Mouse (Mus musculus) hindbrain, embryonic 15.5 days (tissue): ENCODE data around the gene Uchl1. TPM values are rescaled to one million over a fixed set of nuclear protein-coding genes. Genes with fewer than 3 reads are reported as not detected.

Experiments used
- ATAC-seq: fragments of 200-750 bp; cut with Nextera tagmentation; 2 replicates; pipeline ENCODE4 v1.8.0; 2017; ENCODE audit warnings: low read depth, moderate number of reproducible peaks, moderate TSS enrichment; ENCODE audit not compliant: low FRiP score
- H3K27ac ChIP-seq: fragments of 300-500 bp; sonication (generic); replicated peaks from 2 replicates; pipeline ENCODE4 v1.5.1; 2015; ENCODE audit warnings: mild to moderate bottlenecking, inconsistent platforms
- H3K27me3 ChIP-seq: fragments of 300-500 bp; sonication (generic); 2 replicates; pipeline ENCODE4 v1.6.1; 2015; ENCODE audit warnings: control low read depth, inconsistent platforms
- H3K36me3 ChIP-seq: fragments of 300-500 bp; sonication (generic); 2 replicates; pipeline ENCODE4 v1.6.1; 2015; ENCODE audit warnings: control low read depth, inconsistent platforms
- H3K4me1 ChIP-seq: fragments of 300-500 bp; sonication (generic); replicated peaks from 2 replicates; pipeline ENCODE4 v1.6.1; 2015; ENCODE audit warnings: control low read depth, inconsistent platforms
- H3K4me2 ChIP-seq: fragments of 300-500 bp; sonication (generic); 2 replicates; pipeline ENCODE4 v1.6.1; 2015; ENCODE audit warnings: moderate library complexity, mild to moderate bottlenecking, inconsistent platforms
- H3K4me3 ChIP-seq: fragments of 300-500 bp; sonication (generic); 2 replicates; pipeline ENCODE4 v1.5.1; 2015; ENCODE audit warnings: mild to moderate bottlenecking, inconsistent platforms
- H3K9ac ChIP-seq: fragments of 300-500 bp; sonication (generic); 2 replicates; pipeline ENCODE4 v1.6.1; 2015; ENCODE audit warnings: inconsistent platforms
- H3K9me3 ChIP-seq: fragments of 300-500 bp; sonication (generic); 2 replicates; pipeline ENCODE4 v1.6.1; 2016; ENCODE audit warnings: control low read depth, inconsistent platforms
- WGBS: fragments of 180-500 bp; shearing (Covaris S2); methylation state at CpG from one replicate; pipeline ENCODE4 v1.1.7; 2015; 5-methylcytosine and 5-hydroxymethylcytosine counted together
- polyA plus RNA-seq: library from polyadenylated mRNA; unstranded; fragments of >200 nt; fragmentation: Nextera tagmentation; extraction: Ambion mirVana; gene quantifications from 2 replicates; pipeline ENCODE4 v1.2.1, GENCODE M21; 2015

Gene Uchl1
- polyA plus RNA-seq, 1 experiment from 2014 or later, result 1,684 TPM

DNA sequence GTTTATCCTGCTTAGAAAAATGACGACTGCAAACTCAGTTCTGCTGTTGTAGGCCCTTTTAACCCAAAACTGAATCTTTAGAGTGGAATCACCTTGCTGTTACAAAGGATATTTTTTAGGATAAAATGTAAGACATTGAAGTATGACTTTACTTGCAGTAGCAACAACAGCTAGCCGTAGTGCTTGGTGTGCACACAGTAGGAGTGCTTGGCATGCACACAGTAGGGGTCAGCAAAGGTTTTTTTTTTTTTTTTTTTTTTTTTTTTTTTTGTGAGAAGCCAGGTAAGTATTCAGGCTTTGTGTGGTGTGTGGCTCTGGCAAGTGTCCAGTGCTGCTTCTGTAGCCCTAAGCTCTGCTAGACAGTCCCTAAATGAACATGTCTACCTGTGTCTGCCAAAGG, 10.0 kb downstream of the Uchl1 start:
- H3K36me3 ChIP-seq, result peaks cover 82% of the 10 kb centered on the region
- no peaks in the 10 kb centered on the region for H3K27me3 ChIP-seq
- WGBS, result 87% methylated on average over 2 of the region's 2 CpGs
- H3K9me3 ChIP-seq, result no peaks in the 10 kb centered on the region
- H3K9ac ChIP-seq, result no peak overlapping the region
- ATAC-seq, result no peak
- no peak overlapping the region for H3K27ac ChIP-seq
- H3K4me1 ChIP-seq, result peaks cover 2% of the 10 kb centered on the region
- no peak overlapping the region for H3K4me3 ChIP-seq
- no peak overlapping the region for H3K4me2 ChIP-seq

DNA sequence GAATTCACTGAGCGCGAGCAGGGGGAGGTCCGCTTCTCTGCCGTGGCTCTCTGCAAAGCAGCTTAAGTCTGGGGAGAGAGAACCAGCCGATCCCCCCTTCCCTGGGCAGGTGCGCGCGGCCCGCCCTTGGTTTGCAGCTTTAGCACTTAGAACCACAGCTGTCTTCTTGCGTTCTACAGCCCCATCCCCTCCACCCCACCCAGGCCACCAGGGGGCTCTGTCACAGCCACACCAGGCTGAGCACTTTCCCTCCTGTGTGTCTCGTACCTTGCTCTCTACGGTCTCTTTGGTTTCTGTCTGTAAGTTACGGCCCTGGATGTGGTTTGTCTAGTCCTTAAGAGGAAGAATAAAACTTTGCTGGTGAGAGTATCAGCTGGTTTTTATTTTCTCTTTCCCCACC, 11.0 kb downstream of the Uchl1 start:
- no peaks in the 10 kb centered on the region for H3K9me3 ChIP-seq
- no peak for ATAC-seq
- H3K27ac ChIP-seq, result no peak overlapping the region
- H3K36me3 ChIP-seq, result peaks cover 72% of the 10 kb centered on the region
- no peak overlapping the region for H3K4me3 ChIP-seq
- no peaks in the 10 kb centered on the region for H3K27me3 ChIP-seq
- H3K4me2 ChIP-seq, result no peak overlapping the region
- H3K9ac ChIP-seq, result no peak overlapping the region
- WGBS, result 89% methylated on average over 13 of the region's 13 CpGs
- H3K4me1 ChIP-seq, result no peaks in the 10 kb centered on the region

DNA sequence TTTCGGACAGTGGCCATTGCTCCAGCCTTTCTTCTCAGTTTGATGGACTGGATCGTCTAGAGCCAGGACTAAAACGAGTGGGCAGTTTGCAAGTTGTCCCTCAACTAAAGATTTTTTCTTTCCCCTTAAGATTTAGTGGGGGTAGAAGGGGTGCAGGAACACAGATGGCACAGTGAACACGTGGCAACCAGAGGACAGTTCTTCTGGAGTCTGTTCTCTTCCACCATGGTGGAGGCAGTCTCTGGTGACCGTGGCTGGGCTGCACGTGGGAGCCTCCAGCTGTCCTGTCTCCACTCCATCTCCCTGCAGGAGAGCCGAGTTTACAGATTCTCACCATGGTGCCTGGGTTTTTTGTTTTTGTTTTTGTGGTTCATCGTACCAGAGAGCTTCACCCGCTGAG, 11.8 kb downstream of the Uchl1 start:
- Histone ChIP-seq H3K4me2 (no peak overlapping the region), H3K27ac (no peak overlapping the region), H3K9me3 (no peaks in the 10 kb centered on the region), H3K4me3 (no peak overlapping the region), H3K36me3 (peaks cover 64% of the 10 kb centered on the region), H3K9ac (no peak overlapping the region), H3K4me1 (no peaks in the 10 kb centered on the region), H3K27me3 (no peaks in the 10 kb centered on the region)
- ATAC-seq, result no peak
- 80% methylated on average over 9 of the region's 9 CpGs for WGBS

DNA sequence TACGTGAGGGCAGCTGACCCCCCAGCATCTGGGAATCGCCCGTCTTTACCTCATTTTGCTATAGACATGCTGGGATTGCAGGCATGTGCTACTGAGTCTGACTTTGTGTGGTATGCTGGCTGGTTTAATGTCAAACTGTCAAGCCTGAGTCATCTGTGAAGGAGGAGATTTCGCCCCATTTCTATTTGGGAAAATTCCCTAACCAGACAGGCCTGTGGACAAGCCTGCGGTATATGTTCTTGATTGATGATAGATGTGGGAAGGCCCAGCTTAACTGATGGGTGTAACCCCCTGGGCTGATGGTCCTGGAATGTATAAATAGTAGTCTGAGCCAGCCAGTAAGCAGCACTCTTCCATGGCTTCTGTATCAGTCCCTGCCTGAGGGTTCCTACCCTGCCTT, 12.4 kb downstream of the Uchl1 start:
- peaks cover 59% of the 10 kb centered on the region for H3K36me3 ChIP-seq

DNA sequence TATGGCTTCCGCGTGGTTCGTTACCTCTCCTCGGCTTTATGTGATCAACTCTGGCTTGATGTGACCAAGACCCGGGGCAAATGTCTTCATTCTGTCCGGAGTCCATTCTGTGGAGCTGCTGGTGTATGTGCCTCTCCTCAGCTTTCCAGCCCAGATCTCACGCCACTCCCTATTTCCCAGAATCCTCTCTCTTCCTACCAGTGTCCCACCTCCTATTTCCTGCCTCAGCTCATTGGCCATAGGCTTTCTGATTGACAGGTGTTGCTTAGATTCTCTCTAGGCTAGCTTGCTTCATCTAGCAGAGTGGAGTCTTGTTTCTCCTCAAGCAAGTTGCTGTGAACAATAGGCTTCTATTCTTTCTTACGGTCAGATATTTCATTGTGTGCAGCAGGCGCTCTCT, 13.9 kb downstream of the Uchl1 start:
- Histone ChIP-seq H3K27me3 (no peaks in the 10 kb centered on the region), H3K4me1 (no peaks in the 10 kb centered on the region), H3K9ac (no peak overlapping the region), H3K36me3 (peaks cover 44% of the 10 kb centered on the region), H3K4me2 (no peak overlapping the region), H3K9me3 (no peaks in the 10 kb centered on the region), H3K4me3 (no peak overlapping the region), H3K27ac (no peak overlapping the region)
- ATAC-seq, result no peak
- 89% methylated on average over 9 of the region's 9 CpGs for WGBS

More for the DNA sequence above, 12.4 kb downstream of the Uchl1 start:
- H3K4me3 ChIP-seq, result no peak overlapping the region
- no peak overlapping the region for H3K4me2 ChIP-seq
- no peak for ATAC-seq
- H3K4me1 ChIP-seq, result no peaks in the 10 kb centered on the region
- no peaks in the 10 kb centered on the region for H3K9me3 ChIP-seq
- H3K27ac ChIP-seq, result no peak overlapping the region
- H3K27me3 ChIP-seq, result no peaks in the 10 kb centered on the region
- WGBS, result 97% methylated on average over 5 of the region's 5 CpGs
- no peak overlapping the region for H3K9ac ChIP-seq

DNA sequence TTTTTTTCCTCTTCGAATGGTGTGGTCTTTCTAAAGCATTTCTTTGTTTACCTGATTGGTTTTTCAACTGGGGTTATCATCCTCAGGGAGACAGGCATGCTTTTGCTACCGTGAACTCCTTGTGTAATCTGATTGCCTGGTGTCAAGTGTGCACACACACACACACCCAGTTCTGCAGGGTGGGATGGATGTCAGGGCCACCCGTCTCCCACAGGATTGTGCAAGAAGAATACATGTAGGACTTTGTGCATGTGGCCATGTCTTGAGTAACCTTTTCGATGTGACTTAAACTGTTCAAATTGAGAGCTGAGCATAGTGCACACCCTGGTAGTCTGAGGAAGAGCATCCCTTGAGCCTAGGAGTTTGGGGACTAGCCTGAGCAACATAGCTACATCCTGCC, 17.3 kb downstream of the Uchl1 start:
- H3K4me3 ChIP-seq, result no peak overlapping the region
- H3K36me3 ChIP-seq, result peaks cover 14% of the 10 kb centered on the region
- H3K27me3 ChIP-seq, result no peaks in the 10 kb centered on the region
- H3K27ac ChIP-seq, result no peak overlapping the region
- WGBS, result 73% methylated on average over 4 of the region's 4 CpGs
- H3K9me3 ChIP-seq, result no peaks in the 10 kb centered on the region
- no peak overlapping the region for H3K4me2 ChIP-seq
- no peaks in the 10 kb centered on the region for H3K4me1 ChIP-seq
- ATAC-seq, result no peak
- no peak overlapping the region for H3K9ac ChIP-seq

DNA sequence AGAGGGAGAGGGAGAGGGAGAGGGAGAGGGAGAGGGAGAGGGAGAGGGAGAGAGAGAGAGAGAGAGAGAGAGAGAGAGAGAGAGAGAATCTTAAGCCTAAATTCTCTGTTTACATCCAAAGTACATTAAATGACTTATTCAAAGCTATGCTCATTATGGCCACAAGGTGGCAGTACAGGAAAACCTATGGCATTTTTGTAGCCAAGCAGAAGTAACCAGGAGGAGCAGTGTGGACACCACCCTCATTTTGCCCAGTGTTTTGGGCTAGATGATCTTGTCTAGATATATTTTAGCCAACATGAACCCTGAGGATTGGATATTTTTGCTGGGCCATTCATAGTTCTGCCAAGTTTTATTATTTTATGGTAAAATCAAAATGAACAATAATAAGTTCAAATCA, 21.2 kb downstream of the Uchl1 start:
- Histone ChIP-seq H3K9me3 (no peaks in the 10 kb centered on the region), H3K4me3 (no peak overlapping the region), H3K9ac (no peak overlapping the region), H3K27me3 (no peaks in the 10 kb centered on the region), H3K36me3 (no peaks in the 10 kb centered on the region; the same call in 1 of the 2 replicates), H3K4me2 (no peak overlapping the region), H3K27ac (no peak overlapping the region), H3K4me1 (no peaks in the 10 kb centered on the region)
- ATAC-seq, result peak; percentile 42; the same call in 1 of the 2 replicates

DNA sequence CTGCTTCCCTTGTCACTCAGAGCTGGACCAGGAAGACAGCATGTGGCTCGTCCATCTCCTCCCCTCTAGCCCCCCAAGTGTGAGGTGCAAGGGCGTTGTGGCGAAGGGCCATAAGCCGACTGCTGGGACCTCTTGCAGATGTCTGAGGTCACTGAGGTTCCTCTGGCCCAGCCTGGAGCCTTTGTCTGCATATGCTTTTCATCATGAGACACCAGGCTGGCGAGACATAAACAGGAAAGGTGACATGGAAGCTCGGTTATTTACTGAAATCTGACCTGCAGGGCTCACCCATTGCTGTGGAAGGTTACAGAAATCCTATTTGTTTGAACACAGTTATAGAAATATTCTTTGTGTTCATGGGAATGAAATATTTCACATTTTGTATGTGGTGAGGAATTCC, 24.0 kb downstream of the Uchl1 start:
- no peaks in the 10 kb centered on the region for H3K36me3 ChIP-seq
- H3K4me2 ChIP-seq, result no peak overlapping the region
- no peak overlapping the region for H3K27ac ChIP-seq
- 48% methylated on average over 6 of the region's 6 CpGs for WGBS
- ATAC-seq, result no peak
- H3K9ac ChIP-seq, result no peak overlapping the region
- no peaks in the 10 kb centered on the region for H3K27me3 ChIP-seq
- no peaks in the 10 kb centered on the region for H3K4me1 ChIP-seq
- no peaks in the 10 kb centered on the region for H3K9me3 ChIP-seq
- H3K4me3 ChIP-seq, result no peak overlapping the region

DNA sequence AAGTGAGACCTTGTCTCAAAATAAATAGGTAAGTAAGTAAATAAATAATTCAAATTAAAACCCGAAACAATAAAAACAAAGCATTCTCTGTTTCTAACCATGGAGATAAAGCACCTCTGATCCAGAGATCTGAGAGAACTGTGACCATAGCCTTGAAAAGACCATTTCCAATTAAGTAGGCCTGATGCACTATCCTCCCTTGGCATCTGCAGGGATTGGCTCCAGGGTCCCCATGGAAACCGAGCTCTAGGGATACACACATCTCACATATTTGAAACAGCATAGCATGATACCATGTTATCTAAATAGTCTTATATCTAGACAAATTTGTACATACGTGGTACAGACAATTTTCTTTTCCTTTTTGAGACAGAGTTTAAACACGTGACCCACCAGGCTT, 26.1 kb downstream of the Uchl1 start:
- Histone ChIP-seq H3K36me3 (no peaks in the 10 kb centered on the region), H3K9ac (no peak overlapping the region), H3K4me3 (no peak overlapping the region), H3K27ac (no peak overlapping the region), H3K4me2 (no peak overlapping the region), H3K27me3 (no peaks in the 10 kb centered on the region), H3K9me3 (no peaks in the 10 kb centered on the region), H3K4me1 (no peaks in the 10 kb centered on the region)
- no peak for ATAC-seq
- 87% methylated on average over 4 of the region's 4 CpGs for WGBS

DNA sequence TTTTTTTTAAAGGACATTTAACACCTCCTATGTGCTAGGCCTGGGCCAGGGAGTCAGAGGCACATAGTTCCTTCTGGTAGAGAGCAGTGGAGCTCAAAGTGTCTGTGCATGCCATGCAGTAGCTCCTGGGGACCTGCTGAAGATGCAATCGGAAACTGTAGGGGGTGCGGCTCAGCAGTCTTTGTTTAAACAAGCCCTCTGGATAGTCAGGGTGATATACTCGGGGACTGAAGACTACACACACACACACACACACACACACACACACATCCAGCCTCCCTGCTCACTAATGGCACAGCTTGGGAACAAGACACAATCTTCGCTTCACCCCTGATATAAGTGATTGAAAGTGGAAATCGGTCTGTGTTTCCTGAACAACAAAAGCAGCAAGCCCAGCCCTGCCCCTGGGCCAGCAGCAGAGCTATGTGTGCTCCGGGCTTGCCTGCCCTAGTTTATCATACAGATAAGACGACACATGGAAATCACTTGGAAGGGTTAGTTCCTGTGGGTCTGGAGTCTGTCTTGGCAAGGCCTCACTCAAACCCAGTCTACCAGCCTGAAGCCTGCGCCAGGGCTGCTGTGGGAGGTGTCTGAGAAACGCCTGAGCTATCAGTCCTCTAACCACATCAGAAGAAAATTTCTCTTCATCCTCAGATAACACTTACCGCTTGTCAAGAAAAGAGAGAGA, 27.6 kb downstream of the Uchl1 start:
- H3K9me3 ChIP-seq, result no peaks in the 10 kb centered on the region
- no peak overlapping the region for H3K4me2 ChIP-seq
- no peaks in the 10 kb centered on the region for H3K4me1 ChIP-seq
- H3K27ac ChIP-seq, result no peak overlapping the region
- ATAC-seq, result no peak; the same call in 1 of the 2 replicates
- H3K27me3 ChIP-seq, result no peaks in the 10 kb centered on the region
- no peak overlapping the region for H3K4me3 ChIP-seq
- WGBS, result 55% methylated on average over 10 of the region's 10 CpGs
- no peaks in the 10 kb centered on the region for H3K36me3 ChIP-seq
- H3K9ac ChIP-seq, result no peak overlapping the region

DNA sequence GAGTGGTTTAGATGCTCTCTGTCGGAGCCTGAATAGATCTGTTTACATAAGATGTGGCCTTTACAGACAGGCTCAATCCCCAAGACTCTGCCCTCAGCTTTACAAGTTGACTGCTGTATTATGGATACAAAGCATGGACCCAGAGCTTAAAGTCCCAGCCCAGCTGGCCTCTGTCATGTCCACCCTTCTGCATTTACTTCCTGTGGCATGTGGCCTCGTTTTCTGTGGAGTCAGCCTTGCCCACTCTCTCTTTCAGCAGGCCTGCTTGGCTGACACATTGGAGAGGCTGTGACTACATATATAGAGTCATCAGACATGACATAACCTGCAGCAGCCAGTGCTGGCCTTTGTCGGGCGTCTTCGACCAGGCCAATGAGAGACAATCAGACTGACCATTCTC, 32.0 kb downstream of the Uchl1 start:
- WGBS, result 81% methylated on average over 5 of the region's 5 CpGs
- H3K4me2 ChIP-seq, result no peak overlapping the region
- H3K27ac ChIP-seq, result no peak overlapping the region
- ATAC-seq, result no peak
- H3K4me1 ChIP-seq, result no peaks in the 10 kb centered on the region
- no peaks in the 10 kb centered on the region for H3K36me3 ChIP-seq
- no peaks in the 10 kb centered on the region for H3K9me3 ChIP-seq
- no peaks in the 10 kb centered on the region for H3K27me3 ChIP-seq
- H3K9ac ChIP-seq, result no peak overlapping the region
- H3K4me3 ChIP-seq, result no peak overlapping the region

DNA sequence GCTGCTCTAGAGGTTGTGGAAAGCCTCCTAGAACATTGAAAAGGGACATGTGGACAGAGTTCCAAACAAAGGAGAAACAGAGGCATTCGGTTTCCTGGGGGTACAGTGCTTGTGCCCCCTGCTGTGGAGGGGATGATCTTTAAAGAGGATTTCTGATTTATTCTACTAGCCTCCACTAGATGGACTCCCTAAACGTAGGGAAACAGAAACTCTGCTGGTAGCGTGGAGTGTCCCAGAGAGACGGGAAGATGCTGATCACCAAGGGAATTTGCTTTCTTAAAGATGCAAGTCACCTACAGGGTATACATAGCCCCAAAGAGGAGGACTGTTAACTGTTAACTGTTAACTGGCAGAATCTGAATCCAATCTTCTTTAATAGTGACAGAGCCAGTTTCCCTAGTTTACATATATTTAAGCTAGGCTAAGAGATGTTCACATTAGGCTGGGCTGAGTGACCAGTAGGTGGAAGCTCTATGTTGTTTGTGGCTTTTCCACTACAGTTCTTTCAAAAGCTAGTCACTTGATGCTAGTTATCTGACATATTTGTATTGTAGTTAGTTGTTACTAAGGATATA, 34.6 kb downstream of the Uchl1 start:
- 3% methylated on average over 4 of the region's 4 CpGs for WGBS
- no peak; the same call in 1 of the 2 replicates for ATAC-seq

DNA sequence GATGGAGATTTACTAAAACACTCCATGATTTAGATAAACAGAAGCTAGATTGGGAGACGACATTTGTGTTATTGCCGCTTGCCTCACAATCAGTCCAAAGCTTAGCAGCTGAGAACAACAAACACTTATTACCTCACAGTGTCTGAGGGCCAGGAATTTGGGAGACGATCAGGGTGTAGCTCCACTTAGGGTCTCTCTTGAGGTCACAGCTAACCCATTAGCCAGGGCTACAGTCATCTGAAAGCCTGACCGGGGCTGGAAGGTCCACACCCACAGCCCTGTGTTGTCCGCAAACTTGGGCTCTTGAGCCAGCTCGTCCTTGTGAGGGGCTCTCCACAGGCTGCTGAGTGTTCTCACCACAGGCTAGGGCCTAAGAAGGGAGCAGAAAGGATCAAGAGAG, 36.9 kb downstream of the Uchl1 start:
- no peak overlapping the region for H3K9ac ChIP-seq
- H3K9me3 ChIP-seq, result no peaks in the 10 kb centered on the region
- H3K36me3 ChIP-seq, result no peaks in the 10 kb centered on the region
- no peak for ATAC-seq
- 80% methylated on average over 6 of the region's 6 CpGs for WGBS
- no peak overlapping the region for H3K4me3 ChIP-seq
- H3K27me3 ChIP-seq, result no peaks in the 10 kb centered on the region
- H3K27ac ChIP-seq, result no peak overlapping the region
- no peak overlapping the region for H3K4me2 ChIP-seq
- no peaks in the 10 kb centered on the region for H3K4me1 ChIP-seq

More for the DNA sequence above, 34.6 kb downstream of the Uchl1 start:
- Histone ChIP-seq H3K36me3 (no peaks in the 10 kb centered on the region), H3K27me3 (no peaks in the 10 kb centered on the region), H3K4me3 (no peak overlapping the region), H3K9me3 (no peaks in the 10 kb centered on the region), H3K27ac (no peak overlapping the region), H3K4me2 (no peak overlapping the region), H3K9ac (no peak overlapping the region), H3K4me1 (no peaks in the 10 kb centered on the region)
